Mouse (Mus musculus) spleen, postnatal 36 days (tissue): ENCODE data around the gene Th.

Source experiments
- DNase-seq, 2 experiments: peaks; one replicate each; pipeline ENCODE4 v3.0.0; 2022; ENCODE audit warnings: low spot score in 2 of 2, mixed read lengths in 1 of 2

Th gene

GRCm38 (mm10) chr7:142931028-142931427 lies at the start of gene Th:
Gene Th (minus strand): TSS chr7:142931128.
- DNase-seq, result no peak

- no peak for DNase-seq
Observed at GRCm38 (mm10) chr7:142968809-142969511, 38.0 kb upstream of the Th start, which contains the start of gene Ascl2. Gene Ascl2 (minus strand): TSS chr7:142969264.

GRCm38 (mm10) chr7:142967884-142968808 lies 37.2 kb upstream of the Th start:
- DNase-seq, result peak in 1 of 2 experiments; percentile 9

GRCm38 (mm10) chr7:142967414-142967883 lies 36.5 kb upstream of the Th start:
- no peak for DNase-seq

- DNase-seq, result no peak
Observed at GRCm38 (mm10) chr7:142959752-142960151, 28.8 kb upstream of the Th start.

GRCm38 (mm10) chr7:142958817-142959216 lies 27.9 kb upstream of the Th start:
- no peak for DNase-seq

GRCm38 (mm10) chr7:142956018-142956417 lies 25.1 kb upstream of the Th start:
- DNase-seq, result no peak

GRCm38 (mm10) chr7:142949568-142949967 lies 18.6 kb upstream of the Th start:
- no peak for DNase-seq

GRCm38 (mm10) chr7:142937631-142938030 lies 6.7 kb upstream of the Th start:
- no peak for DNase-seq

GRCm38 (mm10) chr7:142935708-142936107 lies 4.8 kb upstream of the Th start:
- no peak for DNase-seq

GRCm38 (mm10) chr7:142932469-142932868 lies 1.5 kb upstream of the Th start:
- no peak for DNase-seq

- no peak for DNase-seq
Observed at GRCm38 (mm10) chr7:142929516-142929915, 1.4 kb downstream of the Th start.

- no peak for DNase-seq
Observed at GRCm38 (mm10) chr7:142927293-142927692, 3.6 kb downstream of the Th start.

GRCm38 (mm10) chr7:142918641-142919628 lies 12.0 kb downstream of the Th start:
- peak; percentile 55 to 63 for DNase-seq

GRCm38 (mm10) chr7:142917659-142918058 lies 13.3 kb downstream of the Th start:
- DNase-seq, result no peak

GRCm38 (mm10) chr7:142916178-142916577 lies 14.8 kb downstream of the Th start:
- DNase-seq, result no peak

- no peak for DNase-seq
Observed at GRCm38 (mm10) chr7:142911682-142912081, 19.2 kb downstream of the Th start.

GRCm38 (mm10) chr7:142910104-142910503 lies 20.8 kb downstream of the Th start:
- no peak for DNase-seq

GRCm38 (mm10) chr7:142909622-142910021 lies 21.3 kb downstream of the Th start:
- DNase-seq, result no peak

GRCm38 (mm10) chr7:142905606-142906005 lies 25.3 kb downstream of the Th start:
- DNase-seq, result no peak

- no peak for DNase-seq
Observed at GRCm38 (mm10) chr7:142904331-142904730, 26.6 kb downstream of the Th start.
